Mouse (Mus musculus): ENCODE data around the gene Hist1h3c.

Hist1h3c gene

GRCm38 (mm10) chr13:23757211-23757773 is 11.9 kb upstream of the Hist1h3c start:
- no peak for DNase-seq (ENCODE audit: low spot score in 2 of 2)

- peak in 1 of 2 experiments; percentile 75 for DNase-seq (ENCODE audit: low spot score in 2 of 2)
These were observed 11.4 kb upstream of the Hist1h3c start, which contains the start of gene Hist1h4b for GRCm38 (mm10) chr13:23756790-23757189. Gene Hist1h4b (plus strand): TSS chr13:23757013.

DNA sequence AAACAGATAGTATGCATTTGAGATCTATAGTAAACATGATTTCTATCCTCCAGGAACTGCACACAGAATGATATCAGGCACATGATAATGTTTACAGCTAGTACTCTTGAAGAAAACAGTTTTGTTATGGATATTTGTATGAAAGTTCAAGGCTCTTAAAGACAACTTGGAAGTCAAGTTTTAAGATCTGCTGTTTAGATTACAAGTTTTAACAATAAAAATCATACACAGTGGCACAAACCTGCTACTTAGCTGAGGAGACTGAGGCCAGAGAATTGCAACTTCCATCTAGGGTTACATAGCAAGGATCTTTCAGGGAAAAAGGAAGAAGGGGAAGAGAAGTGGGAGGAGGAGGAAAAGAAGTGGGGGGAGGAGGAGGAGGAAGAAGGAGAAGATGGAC is 9.6 kb upstream of the Hist1h3c start:
- no peak for DNase-seq (ENCODE audit: low spot score in 2 of 2)

DNA sequence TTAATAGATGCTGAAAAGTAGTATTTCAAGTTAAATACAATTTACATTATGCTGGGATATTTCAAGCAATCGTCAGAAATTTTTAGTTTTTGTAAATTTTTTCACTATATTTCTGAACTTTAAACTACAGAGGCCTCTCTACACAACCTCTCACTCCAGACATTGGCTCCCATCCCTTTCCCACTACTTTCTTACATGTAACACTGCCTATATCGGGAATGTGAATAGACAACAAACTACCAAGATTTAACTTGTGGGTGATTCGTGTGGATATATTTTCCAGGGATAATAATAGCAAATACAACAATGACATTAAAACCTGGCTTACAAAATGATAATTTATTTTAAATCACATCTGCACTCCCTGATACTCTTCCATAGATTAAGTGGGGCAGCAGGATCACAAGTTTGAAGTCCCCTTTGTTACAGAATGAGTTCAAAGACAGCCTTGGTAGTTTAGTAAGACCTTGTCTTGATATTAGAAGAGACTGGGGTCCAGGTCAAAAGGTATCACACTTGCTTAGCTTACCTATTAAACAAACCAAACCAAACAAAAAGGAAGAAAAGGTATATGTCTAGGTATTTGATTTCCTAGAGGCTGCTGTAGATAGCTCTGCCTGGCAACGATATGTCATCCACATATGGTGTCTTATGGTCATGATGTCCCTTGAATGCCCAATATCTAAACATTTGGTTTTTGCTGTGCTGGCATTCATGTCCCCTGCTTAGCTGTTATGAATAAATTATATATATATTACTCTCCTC is 8.1 kb upstream of the Hist1h3c start:
- DNase-seq (ENCODE audit: low spot score in 2 of 2), result no peak

DNA sequence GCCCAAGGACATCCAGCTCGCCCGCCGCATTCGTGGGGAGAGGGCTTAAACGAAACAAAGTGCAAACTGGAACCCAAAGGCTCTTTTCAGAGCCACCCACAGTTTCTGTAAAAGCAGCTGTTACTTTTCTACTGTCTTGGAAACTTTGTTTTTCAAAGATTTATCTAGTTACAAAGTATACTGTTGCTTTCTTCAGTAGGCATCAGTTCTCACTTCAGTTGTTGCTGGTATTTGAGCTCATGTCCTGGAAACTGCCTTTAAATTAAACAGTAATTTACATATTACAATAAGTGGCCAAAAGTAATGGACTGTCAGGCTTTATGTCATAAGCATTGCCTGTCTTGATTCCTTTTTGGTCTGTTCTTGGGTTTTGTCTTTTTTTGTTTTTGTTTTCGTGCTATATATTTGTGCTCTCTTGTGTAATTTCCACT is 7.4 kb upstream of the Hist1h3c start:
- DNase-seq (ENCODE audit: low spot score in 2 of 2), result no peak

GRCm38 (mm10) chr13:23752067-23752741 is 6.8 kb upstream of the Hist1h3c start, which contains the start of gene Hist1h3b:
Gene Hist1h3b (plus strand): TSS chr13:23752267.
- DNase-seq (ENCODE audit: low spot score in 2 of 2), result peak; percentile 80 to 85

DNA sequence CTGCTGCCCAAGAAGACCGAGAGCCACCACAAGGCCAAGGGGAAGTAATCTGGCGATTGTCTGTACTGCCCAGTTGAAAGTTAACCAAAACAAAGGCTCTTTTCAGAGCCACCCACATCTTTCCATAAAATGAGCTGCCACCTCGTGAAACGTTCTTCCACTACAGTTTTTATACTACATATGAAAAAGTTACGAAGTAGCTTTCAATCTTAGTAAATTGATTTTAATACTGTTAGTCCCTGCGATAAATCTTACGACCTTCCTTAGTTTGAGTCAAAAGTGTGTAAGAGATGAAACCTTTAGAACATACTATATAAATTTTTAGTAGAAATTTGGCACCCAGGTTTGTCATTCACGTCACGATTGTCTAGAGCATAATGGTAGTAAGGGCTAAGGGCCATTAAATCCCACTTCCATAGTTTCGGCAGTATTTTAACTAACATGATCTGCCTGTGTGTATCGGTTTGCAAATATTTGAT is 6.1 kb upstream of the Hist1h3c start:
- DNase-seq (ENCODE audit: low spot score in 2 of 2), result no peak

- DNase-seq (ENCODE audit: low spot score in 2 of 2), result peak in 1 of 2 experiments; percentile 51
These were observed 5.6 kb upstream of the Hist1h3c start, which contains the start of gene Hist1h2ab for GRCm38 (mm10) chr13:23750839-23751477. Gene Hist1h2ab (plus strand): TSS chr13:23751126.

- DNase-seq (ENCODE audit: low spot score in 2 of 2), result no peak
These were observed 4.2 kb upstream of the Hist1h3c start for GRCm38 (mm10) chr13:23749563-23750121.

DNA sequence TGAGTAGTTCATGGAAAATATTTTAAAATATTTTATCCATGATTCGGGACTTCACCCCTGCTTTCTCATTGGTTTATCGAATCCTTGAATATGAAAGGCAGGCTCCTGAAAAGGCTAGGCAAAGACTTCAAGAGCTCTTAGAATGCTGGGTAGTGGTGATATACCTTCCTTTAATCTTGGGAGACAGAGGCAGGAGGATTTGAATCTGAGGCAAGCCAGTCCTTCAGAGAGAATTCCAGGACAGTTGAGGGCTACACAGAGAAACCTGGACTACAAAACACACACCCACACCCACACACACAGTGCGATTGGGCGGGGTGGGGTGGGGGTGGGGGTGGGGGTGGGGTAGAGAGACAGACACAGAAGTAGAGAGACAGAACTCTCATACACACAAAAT is 2.5 kb upstream of the Hist1h3c start:
- DNase-seq (ENCODE audit: low spot score in 2 of 2), result no peak

DNA sequence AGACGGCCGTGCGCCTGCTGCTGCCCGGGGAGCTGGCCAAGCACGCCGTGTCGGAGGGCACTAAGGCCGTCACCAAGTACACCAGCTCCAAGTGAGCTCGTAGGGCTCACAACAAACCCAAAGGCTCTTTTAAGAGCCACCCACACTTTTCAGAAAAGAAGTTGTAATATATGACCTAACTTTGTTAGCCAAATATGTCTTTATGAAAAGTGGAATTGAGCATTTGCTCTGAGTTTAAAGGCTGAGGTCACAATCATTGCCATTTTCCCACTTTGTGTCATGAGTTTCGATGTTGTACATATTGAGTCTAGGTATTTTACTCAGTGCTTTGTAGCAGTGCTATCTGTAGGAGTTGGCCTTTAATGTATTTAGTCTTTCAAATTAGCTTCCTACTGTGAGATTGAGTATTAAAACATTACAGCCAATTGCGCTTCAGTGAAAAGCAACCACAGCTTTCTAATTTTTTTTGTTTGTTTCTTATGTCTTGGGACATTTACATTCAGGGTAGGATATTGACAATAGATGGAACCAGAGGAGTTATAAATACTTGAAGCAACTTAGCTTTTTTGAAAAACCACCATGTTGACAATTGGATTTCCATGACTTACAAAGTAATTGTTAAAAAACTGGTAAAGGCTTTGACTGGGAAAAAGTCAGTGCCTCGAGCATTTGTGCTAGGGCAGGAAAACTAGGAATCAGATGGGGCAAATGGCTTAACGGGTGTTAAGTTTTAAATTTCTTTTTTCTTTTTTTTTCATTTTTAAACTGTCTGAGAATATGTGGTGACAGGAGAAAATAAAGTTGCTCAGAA is 1.9 kb upstream of the Hist1h3c start:
- no peak for DNase-seq (ENCODE audit: low spot score in 2 of 2)

DNA sequence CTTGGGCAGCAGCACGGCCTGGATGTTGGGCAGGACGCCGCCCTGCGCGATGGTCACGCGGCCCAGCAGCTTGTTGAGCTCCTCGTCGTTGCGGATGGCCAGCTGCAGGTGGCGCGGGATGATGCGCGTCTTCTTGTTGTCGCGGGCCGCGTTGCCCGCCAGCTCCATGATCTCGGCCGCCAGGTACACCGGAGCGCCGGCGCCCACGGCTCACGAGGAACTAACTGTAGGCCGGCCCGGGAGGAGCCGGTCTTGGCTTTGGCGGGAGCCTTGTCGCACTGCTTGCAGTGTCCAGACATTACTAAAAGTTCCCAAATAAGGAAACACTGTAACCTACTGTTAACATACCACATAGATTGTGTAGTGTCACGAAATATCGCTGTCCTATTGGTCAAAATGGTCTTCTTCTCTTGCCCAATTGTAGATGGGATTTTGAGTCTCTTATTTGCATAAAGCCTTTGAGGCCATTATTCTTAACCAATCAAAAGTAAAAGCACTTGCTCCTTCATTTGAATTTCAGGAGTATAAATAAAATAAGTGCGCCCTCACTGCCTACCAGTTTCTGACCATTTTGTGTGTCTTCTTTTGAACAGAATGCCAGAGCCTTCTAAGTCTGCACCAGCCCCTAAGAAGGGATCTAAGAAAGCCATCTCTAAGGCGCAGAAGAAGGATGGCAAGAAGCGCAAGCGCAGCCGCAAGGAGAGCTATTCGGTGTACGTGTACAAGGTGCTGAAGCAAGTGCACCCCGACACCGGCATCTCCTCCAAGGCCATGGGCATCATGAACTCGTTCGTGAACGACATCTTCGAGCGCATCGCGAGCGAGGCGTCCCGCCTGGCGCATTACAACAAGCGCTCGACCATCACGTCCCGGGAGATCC is 1.0 kb upstream of the Hist1h3c start, which contains the start of gene Hist1h2bb:
Hist1h2bb (plus strand) TSS at position 534 of the 880 bp plus-strand sequence.
- DNase-seq (ENCODE audit: low spot score in 2 of 2), result peak in 1 of 2 experiments; percentile 55

DNA sequence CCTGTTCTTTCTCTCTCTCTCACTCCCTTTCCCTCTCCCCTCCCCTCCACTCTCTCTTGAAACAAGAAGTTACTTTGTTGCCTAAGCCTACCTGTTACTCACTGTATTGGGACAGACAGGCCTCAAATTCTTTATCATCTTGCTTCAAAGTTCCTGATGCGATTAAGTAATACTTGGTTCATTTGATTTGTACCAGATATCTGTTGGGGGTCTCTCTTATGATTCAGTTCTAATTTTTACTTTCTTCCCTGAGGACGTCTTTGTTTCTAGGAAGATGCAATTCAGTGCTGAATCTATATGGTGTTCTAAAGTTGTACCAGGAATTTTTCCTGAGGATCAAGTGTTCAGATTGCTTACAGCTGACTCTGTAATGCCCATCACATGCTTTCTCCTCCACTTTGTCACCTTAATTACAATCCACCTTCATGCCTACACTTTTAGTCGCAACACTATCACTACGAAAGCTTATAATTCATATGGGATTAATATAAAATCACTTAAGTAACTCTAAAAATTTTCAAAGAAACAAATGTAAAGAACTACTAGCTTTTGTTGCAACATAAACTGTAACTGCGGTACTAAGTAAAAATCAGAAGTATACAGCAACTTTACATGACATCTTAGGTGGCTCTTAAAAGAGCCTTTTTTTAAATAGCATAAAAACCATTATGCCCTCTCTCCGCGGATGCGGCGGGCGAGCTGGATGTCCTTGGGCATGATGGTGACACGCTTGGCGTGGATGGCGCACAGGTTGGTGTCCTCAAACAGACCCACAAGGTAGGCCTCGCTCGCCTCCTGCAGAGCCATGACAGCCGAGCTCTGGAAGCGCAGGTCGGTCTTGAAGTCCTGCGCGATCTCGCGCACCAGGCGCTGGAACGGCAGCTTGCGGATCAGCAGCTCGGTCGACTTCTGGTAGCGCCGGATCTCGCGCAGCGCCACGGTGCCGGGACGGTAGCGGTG is 701 bp downstream of the Hist1h3c start:
- DNase-seq (ENCODE audit: low spot score in 2 of 2), result no peak

DNA sequence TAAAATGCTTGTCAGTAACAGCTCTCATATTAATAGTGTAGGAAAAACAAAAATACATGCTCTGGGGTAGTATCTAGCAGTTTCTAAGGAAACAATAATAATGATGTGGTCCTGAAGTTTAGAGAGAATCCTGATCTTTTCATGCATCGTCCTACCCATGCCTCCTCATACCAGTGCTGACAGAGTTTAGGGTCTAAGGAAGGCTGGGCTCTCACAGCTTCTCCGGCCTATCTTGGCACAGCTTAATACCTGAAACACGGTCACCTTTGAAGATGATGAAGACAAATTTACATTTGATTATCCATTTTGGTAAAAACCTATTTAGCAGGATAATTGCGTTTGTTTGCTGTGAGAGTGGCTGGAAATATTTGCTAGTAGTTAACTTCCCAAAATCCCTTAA is 1.4 kb downstream of the Hist1h3c start:
- no peak for DNase-seq (ENCODE audit: low spot score in 2 of 2)

DNA sequence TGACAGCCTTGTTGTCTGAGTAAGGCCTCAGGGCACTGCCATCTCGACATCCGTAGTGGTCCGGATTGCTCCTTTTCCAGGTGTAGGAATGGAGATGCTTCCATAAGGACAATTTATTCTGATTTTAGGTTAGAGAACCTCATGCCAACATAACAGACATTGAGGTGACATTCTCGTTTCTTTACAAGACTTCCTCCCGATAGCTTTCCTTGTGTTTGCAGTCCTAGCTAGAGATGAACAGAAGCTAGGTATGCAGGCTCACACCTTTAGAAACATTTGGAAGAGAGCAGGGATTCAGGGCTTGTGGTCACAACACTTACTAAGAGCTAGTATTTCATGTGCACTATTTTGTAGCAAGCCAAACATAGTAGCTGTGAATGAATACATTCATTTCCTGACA is 2.2 kb downstream of the Hist1h3c start:
- DNase-seq (ENCODE audit: low spot score in 2 of 2), result no peak

DNA sequence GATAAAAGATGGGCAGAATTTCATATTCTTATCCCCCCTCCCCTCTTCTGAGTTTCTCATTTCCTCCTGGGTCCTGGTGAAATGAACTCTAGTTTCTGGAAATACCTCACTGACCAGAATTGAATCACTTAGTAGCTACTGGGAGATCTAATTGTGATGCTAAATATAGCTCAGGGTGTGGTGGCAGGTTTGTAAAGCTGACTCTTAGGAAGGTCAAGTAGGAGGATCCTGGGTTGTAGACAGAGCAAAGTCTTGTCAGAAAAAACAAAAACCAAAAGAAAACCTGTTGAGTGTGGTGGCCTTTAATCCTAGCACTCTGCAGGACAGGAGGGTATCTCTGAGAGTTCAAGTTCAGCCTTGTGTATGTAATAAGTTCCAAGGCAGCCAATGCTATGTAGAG is 3.4 kb downstream of the Hist1h3c start:
- DNase-seq (ENCODE audit: low spot score in 2 of 2), result no peak

- no peak for DNase-seq (ENCODE audit: low spot score in 2 of 2)
These were observed 4.5 kb downstream of the Hist1h3c start for GRCm38 (mm10) chr13:23740910-23741309.

- no peak for DNase-seq (ENCODE audit: low spot score in 2 of 2)
These were observed 5.1 kb downstream of the Hist1h3c start for GRCm38 (mm10) chr13:23740256-23740840.

Data from cerebellum, postnatal 4 days (tissue).